Mouse (Mus musculus) mouse trophoblast stem cell (cell line): Measurements from ENCODE around the gene Slc9a1.

ENCODE experiments used
- in situ Hi-C, 2 experiments: fragments of 300-500 bp; cut with MseI, MboI; formaldehyde crosslinking; loops; 2 replicates in 1 of 2; 3 replicates in 1 of 2; pipeline ENCODE4 v1.15.1; 2025

The Slc9a1 gene

DNA sequence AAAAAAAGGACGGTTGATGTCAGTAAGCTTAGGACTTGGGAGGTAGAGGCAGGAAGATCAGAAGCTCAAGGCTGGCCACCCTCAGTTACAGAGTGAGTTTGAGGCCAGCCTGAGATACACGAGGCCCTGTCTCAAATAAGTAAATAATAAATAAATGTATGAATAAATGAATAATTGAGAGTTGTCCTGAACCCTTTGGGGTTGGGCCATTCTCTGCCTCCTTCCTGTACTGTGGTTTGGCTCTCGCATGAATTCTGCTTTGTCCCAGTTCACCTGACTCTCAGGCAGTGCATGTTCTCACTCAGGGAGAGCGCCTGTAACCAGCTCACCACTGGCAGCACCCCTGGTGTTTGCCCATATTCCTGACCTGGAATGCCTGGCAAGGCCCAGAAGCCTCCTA, 4.5 kb downstream of the Slc9a1 start:
- in situ Hi-C loops, result no loop called here

DNA sequence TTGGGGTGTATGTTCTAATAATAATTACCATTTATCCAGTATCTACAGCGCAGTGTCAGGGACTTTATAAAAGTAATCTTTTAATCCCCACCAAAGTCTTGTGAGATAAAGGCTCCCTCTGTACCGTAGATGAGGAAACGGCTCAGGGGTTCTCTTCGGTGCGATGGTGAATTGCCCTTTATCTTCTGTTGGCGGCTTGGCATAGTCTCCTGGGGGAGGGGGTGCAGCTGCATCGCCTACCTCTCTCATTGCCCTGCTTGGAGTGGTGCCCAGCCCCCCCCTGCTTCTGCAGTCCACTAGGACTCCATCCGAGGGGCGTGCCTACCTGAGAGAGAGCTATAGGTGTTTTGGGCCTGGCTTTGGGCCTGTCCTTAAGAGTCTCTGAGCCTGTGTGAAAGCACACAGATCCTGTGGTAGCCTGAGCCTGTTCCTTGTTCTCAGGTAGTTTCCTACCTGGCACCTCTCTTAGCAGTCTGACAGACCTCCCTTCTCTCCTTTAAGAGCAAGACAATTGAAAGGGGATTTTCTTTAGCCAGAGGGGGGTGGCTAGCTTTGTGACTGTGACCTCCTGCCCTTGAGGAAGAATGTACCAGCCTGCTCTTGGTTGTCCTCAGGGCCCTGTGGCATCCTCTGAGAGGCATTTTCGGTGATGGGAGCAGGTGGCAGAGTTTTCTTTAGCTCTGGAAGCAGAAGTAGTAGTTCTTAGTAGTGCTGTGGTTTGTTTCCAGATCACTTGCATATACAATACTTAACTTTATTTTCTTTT, 6.5 kb downstream of the Slc9a1 start:
- in situ Hi-C loops, result no loop called here

DNA sequence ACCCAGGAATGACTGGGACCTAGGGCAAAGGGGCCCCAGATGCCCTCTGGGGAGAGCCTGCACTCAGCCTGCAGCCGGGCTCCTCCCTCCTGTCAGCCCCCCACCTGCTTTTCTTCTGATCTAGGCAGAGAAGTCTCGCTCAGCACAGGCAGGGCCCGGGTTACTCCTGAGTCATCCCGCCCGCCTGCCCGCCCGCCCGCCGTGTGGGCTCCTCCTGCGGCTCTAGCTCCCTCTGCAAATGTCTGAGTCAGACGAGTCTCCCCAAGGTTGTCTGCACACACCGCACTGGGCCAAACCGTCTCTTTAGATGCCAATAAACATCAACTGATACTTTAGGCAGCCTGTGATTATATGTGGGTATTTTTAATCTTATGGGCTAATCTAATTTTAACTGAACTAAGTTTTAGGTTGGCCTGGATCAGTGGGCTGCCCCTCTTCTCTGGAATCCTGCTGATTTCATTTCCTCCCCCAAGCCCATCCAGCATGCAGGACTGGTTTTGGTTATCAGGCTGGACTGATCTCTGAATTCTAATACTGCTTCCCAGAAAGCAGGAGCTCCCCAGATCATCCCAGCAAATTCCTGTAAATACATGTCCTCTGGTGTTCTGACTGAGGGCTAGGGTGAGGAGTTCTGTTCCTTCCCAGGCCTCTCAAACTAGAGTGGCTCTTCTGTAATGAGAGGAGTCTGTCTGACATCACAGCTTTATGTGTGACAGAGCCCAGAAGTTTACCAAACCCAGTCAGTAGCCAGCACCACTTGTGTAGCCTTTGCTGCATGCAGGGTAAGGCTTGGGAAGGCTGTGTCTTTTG, 8.9 kb downstream of the Slc9a1 start:
- in situ Hi-C loops, result no loop called here

DNA sequence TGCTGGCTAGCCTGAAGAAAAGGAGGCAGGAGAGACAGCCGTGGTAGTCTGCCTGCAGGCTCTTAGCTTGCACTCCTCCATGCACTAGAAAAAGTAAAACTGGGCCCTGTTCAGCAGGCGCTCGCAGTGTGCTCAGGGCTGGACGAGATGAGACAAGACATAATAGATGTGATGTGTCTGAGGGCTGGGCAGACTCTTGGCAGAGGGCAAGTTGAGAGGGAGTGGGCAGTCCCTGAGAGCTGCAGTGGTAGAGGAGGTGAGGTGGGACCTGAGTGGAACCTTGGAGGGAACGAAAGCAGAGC, 9.5 kb downstream of the Slc9a1 start:
- in situ Hi-C loops, result no loop called here

DNA sequence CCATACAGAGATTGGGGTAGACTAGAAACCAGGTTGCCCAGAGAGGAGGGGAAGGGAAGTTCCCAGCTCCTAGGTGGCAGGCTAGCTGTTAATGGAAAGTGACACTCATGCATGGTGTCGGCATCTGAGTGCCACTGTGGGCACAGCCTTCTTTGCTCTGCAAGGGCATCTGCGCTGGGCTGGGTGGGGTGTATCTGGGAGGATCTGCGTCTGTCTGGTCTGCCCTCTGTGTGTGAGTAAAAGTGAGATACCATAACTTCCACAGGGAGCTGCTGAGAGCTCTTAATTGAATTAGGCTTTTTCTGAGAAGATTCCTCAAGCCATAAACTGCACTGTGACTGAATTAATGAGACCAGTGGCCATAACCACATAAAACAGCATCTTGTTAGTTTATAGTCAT, 10.4 kb downstream of the Slc9a1 start:
- in situ Hi-C loops, result no loop called here

DNA sequence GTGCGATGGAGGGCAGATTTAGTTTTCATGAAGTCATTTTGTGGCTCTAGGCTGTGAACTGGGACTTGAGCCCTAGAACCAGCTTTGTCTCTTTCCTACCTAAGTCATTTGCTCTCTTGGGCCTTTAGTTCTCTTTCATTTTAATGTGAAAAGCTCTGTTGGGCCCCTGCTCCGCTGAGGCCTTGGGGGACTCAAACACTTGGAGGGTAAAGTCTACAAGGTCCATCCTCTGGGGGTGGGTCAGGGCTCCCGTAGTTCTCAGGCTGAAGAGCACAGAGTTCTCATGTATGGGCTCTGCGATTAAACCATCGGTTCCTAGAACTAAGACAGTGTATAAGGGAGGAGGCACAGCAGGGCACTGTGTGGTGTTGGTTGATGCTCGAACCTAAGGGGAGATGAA, 11.0 kb downstream of the Slc9a1 start:
- in situ Hi-C loops, result no loop called here

DNA sequence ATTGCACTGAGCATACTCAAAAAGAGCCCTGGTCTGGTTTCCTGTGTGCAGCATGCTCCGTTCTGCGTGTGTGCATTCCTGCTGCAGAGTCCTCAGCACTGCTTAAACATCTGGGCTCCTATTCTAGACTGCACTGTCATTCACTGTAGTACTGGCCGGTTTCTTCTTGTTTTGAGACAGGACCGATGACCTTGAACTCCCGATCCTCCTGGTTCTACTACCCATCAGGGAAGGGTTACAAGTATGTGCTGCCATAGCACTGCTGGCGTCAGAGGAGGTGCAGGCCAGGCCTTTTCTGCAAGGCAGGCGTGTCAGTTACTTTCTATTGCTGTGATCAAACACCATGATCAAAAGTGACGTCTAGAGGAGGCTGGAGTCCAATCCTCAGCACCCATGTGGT, 11.6 kb downstream of the Slc9a1 start:
- in situ Hi-C loops, result no loop called here

DNA sequence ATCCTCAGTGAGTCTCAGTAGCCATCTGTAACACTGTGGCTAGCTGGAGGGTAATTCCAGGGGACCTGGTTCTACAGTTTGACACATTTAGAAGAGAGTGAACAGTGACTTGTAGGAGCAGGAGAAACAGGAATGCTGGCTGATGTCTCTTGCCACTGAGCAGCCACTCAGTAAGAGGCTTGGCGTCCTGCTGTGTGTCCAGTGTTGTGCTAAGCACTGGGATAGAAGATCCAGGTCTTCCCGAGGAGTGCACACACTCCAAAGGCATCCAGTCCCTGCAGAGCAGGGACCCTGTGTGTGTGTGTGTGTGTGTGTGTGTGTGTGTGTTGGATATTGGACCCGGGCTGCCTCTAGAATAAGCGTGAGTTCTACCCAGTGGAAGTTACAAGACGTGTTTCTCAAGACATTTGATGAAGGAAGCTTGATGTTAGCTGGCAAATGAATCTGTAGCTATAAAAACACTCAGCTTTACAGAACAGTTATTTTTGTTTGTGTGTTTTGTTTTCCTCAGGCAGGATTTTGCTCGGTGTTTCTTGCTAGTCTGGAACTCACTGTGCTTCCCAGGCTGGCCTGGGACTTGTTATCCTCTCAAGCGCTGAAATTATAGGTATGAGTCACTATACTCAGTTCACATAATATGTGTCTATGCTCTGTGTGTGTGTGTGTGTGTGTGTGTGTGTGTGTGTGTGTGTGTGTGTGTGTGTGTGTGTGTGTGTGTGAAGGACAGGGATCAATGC, 16.7 kb downstream of the Slc9a1 start:
- in situ Hi-C loops, result no loop called here

DNA sequence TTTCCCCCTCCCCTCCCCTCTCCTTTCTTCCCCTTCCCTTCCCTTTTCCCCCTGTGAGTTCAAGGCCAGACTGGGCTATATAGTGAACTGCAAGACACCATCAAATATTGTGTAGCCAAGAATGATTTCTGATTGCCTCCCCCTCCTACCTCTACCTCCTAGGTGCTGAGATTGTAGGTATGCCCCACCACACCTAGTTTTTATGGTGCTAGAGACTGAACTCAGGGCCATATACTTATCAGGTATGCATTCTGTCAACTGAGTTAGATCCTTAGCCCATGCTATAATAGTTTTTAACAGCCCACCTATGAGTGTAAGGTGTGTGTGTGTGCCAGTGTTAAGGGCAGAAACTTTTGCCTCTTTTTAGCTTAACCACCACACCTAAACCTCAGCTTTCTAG, 17.5 kb downstream of the Slc9a1 start:
- in situ Hi-C loops, result no loop called here

DNA sequence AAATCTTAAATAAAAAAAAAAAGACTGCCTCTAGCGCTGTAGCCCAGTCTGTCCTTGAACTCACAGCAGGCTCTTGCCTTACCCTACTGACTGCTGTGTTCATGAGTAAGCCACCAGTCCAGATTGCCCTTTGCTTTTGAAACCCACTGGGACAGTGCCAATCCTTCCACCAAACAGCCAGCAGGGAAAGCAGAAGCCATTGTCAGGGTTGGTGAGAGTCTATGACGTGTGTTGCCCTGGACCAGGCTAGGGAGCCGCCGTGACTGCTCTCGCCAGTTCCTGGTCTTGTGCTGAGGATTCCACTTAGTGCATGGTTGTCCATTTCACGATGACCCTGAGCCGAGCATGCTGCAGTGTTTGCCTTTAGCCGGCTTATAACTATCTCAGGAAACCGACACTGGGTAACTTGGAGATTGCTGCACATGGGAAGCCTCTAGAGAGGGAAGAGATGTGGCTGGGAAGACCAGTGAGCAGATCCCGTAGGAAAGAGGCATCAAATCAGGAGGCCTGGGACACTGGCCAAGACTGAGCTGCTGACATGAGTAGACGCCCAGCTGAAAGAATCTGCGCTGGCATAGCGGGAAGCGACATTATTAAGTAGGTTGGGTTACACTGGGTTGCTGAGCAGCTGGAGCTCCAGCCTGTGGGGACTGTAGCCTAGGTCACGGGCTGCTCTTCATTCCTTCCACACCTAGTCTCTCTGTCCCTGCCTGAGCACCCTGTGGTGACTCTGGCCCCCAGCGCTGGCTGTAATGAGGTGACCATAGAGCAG, 19.5 kb downstream of the Slc9a1 start:
- in situ Hi-C loops, result no loop called here

DNA sequence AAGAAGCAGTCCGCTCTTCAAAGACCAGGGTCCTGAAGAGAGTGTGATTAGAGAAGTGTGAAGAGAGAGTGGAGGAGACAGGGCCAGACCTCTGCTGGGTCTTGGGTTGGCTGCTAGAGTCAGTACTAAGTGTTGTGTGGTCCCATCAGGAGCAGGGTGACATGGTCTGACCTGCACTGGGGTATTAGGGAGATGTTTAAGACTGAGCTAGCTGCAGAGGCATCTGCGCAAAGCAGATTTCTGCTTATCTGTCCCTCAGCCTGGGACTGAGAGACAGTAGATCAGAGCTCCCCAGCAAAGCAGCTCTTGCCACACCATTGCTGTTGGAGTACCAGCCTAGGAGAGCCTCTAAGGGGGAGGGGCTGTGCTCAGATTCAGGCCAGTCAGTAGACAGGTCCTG, 20.5 kb downstream of the Slc9a1 start:
- in situ Hi-C loops, result no loop called here

DNA sequence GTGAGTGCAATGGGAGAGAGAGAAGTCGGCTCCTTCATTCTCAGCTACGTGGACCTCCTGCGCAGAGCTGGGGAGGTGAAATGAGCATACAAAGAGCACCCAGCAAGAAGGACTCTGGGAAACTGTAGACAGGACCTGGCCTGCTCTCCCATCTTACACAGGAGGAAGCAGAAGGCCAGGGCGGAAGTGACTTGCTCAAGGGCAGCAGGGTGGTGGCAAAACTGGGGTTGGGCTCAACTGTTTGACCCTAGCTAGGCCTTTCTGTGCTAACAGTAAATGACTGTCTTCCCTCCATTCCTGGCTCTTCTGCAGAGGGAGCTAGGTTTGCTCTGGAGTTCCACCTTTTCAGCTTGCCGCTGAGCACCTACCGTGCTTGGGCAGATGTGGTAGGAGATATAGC, 21.1 kb downstream of the Slc9a1 start:
- in situ Hi-C loops, result no loop called here

DNA sequence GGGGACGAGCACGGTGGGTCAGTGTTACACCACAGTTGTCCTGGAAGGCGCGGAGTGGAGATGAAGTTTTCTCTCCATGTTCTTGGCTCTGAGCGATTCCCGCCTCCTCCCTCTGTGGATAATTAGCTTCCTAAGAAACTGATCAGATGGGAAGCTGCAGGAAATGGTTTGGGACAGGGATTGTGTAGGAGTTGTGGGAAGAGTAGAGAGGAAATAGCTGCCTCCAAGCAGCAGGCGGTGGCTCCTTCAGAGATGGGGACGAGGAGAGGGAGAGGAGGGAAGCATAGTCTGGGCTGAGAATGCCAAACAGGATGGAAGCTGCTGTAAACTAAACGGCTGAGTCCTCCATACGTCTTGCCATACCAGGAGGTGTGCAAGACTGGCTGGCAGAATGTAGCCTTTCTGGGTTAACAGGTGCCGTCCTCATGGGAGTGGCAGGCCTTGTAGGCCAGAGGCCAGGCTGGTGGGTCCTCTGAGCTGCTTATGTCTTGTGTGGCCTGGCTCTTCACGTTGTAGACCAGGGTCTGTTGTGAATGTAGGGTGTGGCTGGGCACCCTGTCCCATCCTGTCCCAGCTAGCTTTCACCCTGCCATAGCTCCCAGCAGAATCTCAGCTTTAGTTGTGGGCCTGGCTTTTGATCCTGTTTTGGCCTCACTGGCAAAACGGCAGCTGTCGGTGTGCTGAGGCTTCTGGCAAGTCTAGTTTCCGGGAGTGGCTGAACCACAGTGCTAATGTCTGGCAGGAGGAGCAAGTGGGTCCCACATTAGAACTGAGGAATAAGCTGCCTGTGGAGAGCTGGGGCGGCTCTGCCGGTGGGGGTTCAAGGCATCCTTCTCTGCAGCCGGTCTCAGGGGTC, 21.9 kb downstream of the Slc9a1 start:
- in situ Hi-C loops, result no loop called here

DNA sequence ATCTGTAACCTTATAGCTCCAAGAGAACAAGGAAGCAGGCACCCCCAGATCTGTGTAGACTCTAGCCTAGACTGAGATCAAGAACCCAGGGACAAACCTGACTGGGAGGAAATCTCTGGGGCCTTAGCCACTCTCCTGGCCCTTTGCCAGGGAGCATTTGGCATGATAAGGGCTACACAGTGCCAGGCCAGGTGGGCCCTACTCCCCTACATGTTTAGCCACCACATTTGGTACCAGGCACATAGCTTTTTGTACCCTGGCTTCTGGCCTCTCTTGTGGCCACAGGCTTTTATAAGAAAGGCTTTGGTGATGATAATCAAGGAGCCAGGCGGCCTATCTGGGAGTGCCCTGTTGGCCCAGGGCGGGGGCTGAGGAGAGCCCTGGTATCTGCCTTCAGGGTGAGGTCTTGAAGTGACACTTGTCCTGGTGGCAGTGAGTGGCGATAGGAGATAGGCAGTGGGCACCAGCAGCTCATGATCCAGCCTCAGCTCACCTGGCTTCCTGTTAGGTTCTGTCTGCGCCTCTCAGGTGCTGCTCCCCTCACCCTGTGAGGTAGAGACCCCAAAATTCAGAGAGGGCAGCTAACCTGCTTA, 25.6 kb downstream of the Slc9a1 start:
- in situ Hi-C loops, result no loop called here

DNA sequence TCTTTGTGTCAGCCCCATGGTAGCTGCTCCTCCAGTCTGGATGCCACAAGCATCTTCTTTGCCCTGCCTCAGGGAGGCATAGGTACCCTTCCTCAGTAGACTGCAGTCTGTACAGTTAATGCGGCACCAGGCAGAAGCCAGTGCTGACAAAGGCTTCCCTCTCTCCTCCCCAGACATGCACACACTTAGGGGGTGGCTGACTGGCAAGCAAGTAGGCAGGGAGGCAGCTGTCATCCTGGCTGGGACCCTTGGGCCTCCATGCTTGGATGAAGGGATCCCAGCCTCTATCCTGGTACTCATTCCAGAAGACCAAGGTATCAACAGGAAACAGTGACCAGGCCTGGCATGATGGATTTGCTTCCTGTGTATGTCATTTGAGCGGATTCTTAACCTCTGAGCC, 26.6 kb downstream of the Slc9a1 start:
- in situ Hi-C loops, result no loop called here

DNA sequence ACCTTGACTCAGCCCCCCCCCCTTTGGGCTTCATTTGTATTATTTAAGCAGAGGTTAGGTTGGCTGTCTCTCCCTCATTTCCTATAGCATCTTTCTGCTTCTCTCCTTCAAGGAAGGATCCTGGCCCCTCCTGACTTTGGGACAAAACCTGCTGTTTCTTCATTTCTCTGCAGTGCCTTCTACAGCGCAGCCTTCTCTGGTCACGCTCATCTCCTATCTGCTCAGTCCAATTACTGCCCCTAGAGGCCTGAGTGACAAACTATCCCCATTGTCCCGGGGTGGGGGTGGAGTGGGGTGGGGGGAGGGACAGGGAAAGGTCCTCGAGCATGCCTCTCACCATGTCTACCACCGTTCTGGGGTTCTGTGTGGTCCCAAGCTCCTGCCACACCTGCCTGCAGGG, 27.8 kb downstream of the Slc9a1 start:
- in situ Hi-C loops, result no loop called here

DNA sequence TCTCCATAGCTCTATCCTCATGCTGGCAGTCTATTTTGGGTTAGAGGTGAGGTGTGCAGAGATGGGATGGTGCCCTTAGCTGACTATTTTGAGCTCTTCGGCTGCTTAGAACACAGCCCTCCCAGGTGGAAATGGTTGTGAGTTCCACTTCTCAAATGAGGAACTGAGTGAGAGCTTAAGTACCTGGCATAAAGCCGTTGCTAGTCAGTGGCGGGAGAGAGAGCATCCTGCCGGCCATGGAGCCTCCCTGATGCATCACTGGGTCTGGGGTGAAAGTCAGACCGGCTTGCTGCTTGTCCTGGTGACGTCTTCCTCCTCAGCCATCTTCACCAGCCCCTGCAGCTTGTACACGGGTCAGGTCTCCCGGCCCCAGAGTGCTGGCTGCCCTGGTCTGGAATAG, 28.5 kb downstream of the Slc9a1 start:
- in situ Hi-C loops, result no loop called here

DNA sequence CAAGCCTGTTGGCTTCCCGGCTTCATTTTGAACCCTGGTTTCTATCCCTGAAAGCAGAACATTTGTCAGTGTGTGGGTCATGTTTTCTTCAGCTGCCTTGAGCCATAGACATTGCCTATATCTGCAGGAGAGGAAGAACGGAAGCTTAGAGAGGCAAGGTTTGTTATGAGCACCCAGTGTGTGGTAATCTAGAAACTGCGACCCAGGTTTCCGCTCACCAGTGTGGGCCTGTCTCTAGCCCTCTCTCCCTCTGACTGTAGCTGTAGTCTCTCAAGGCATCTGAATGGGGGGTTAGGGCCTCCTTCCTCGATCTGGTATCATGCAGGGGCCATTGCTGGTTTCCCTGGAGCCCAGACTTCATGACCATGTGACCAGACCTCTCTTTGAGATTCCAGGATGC, 29.1 kb downstream of the Slc9a1 start:
- in situ Hi-C loops, result no loop called here

DNA sequence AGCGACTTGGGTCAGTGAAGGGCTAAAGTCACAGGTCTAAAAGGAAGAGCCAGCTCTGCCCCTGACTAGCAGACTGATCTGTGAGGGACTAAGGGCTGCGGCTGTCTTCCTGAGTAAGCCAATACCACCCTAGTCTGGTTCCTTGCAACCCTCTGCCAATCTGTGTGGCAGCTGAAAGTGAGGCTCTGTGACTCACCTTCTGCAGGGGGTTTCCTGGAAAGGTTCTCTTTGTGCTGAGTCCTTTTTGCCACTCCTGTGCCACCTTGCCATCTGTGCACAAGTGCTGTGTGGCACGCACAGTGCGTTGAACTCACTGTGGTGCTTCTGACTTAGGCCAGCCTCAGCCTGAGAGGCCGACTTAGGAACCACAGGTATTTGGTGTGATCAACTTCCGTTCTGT, 30.0 kb downstream of the Slc9a1 start:
- in situ Hi-C loops, result no loop called here

DNA sequence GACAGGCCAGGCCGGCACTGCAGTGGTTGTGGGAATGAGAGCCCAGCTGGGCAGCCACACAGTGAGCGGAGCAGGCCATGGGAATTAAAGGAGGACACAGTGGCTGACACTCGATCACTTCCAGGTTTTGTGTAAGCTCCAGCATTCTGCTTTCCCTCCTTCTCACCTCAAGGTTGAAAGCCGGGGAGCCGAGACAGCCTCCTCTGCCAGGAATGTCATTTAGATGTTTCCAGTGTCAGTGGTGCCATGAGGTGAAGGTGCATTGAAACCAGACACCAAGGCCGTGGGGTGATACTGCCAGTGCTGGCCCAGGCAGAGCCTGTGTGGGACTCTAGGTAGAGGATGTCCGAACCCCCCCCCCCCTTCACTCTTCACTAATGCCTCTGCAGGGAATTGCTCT, 30.6 kb downstream of the Slc9a1 start:
- in situ Hi-C loops, result no loop called here

DNA sequence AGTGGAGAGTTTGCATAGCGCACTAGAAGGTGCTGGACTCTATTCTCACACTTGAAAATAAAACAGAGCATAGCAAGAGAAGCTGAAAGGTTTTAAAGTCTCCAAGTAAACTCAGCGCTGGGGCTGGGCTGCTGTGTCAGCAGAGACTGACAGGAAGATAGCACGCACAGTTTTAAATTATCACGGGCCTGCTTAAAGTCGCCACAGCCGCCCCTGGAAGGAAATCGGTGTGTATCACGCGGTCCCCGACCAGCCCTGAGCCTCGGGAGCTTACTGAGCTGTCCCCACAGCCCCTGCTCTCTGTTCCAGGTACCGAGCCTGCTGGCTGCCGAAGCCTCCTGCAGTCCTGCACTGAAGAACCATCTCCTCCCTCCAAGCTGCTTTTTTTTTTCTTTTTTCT, 32.5 kb downstream of the Slc9a1 start:
- in situ Hi-C loops, result no loop called here
